Mouse (Mus musculus) intestine, postnatal 0 days (tissue): ENCODE results near the gene Cidec. TPM values are rescaled to one million over a fixed set of nuclear protein-coding genes. Genes with fewer than 3 reads are reported as not detected.

Experiments used
- ATAC-seq: fragments of 200-750 bp; cut with Nextera tagmentation; 2 replicates; pipeline ENCODE4 v1.8.0; 2017; ENCODE audit warnings: mild to moderate bottlenecking, moderate TSS enrichment, moderate library complexity
- H3K27ac ChIP-seq: fragments of 300-500 bp; sonication (generic); 2 replicates; pipeline ENCODE4 v1.5.1; 2014; ENCODE audit warnings: mild to moderate bottlenecking, low read depth, low read length, moderate library complexity
- H3K27me3 ChIP-seq: fragments of 300-500 bp; sonication (generic); replicated peaks from 2 replicates; pipeline ENCODE4 v1.6.1; 2014; ENCODE audit warnings: low read length, mixed read lengths; ENCODE audit not compliant: control insufficient read depth, insufficient read depth
- H3K36me3 ChIP-seq: fragments of 300-500 bp; sonication (generic); 2 replicates; pipeline ENCODE4 v1.6.1; 2014; ENCODE audit warnings: mild to moderate bottlenecking, moderate library complexity; ENCODE audit not compliant: control insufficient read depth, insufficient read depth
- H3K4me1 ChIP-seq: fragments of 300-500 bp; sonication (generic); replicated peaks from 2 replicates; pipeline ENCODE4 v1.6.1; 2014; ENCODE audit warnings: antibody characterized with exemption, low read length, mixed read lengths; ENCODE audit not compliant: control insufficient read depth, insufficient read depth
- H3K4me2 ChIP-seq: fragments of 300-500 bp; sonication (generic); replicated peaks from 2 replicates; pipeline ENCODE4 v1.6.1; 2014; ENCODE audit warnings: low read depth, mild to moderate bottlenecking, moderate library complexity
- H3K4me3 ChIP-seq: fragments of 300-500 bp; sonication (generic); 2 replicates; pipeline ENCODE4 v1.5.1; 2014; ENCODE audit warnings: low read depth, low read length
- H3K9ac ChIP-seq: fragments of 300-500 bp; sonication (generic); 2 replicates; pipeline ENCODE4 v1.6.1; 2014; ENCODE audit warnings: mild to moderate bottlenecking, low read depth, low read length
- H3K9me3 ChIP-seq: fragments of 300-500 bp; sonication (generic); 2 replicates; pipeline ENCODE4 v1.6.1; 2016; ENCODE audit warnings: mixed run types; ENCODE audit not compliant: control insufficient read depth
- CTCF ChIP-seq: sonication (generic); IDR thresholded peaks from 2 replicates; pipeline ENCODE4 v1.5.1; 2016; ENCODE audit warnings: low read depth, mild to moderate bottlenecking, control low read depth, antibody characterized with exemption, moderate library complexity
- WGBS: fragments of 180-500 bp; shearing (Covaris S2); extraction: QIAGEN DNeasy Blood & Tissue Kit; methylation state at CpG from one replicate; pipeline ENCODE4 v1.1.7; 2014; 5-methylcytosine and 5-hydroxymethylcytosine counted together
- polyA plus RNA-seq: library from polyadenylated mRNA; unstranded; fragments of >200 nt; fragmentation: Nextera tagmentation; extraction: Ambion mirVana; gene quantifications from 2 replicates; pipeline ENCODE4 v1.2.1, GENCODE M21; 2015

Cidec gene
- polyA plus RNA-seq, 1 experiment from 2014 or later: 259 TPM

DNA sequence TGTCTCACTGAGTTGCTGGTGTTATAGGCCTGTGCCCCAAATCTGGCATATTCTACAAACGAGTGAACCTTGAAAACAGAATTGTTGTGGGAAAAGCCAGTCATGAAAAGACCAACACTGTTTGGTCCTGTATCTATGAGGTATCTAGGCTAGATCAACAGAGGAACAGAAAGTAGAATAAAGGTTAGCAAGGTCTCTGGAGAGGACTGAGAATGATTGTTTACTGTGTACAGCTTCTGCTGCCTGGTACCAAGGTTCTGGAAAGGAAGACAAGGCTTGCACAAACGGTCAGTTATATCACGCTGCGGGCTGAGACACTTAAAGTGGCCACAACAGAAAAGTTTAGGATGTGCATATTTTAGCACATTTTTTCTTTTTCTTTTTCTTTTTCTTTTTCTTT, 8.9 kb downstream of the Cidec start:
- peaks cover 16% of the 10 kb centered on the region; the same call in 1 of the 2 replicates for H3K36me3 ChIP-seq
- ATAC-seq: no peak
- no peak overlapping the region for H3K27ac ChIP-seq
- H3K4me3 ChIP-seq: no peak overlapping the region
- no peaks in the 10 kb centered on the region for H3K27me3 ChIP-seq
- TF ChIP-seq CTCF: no peak
- H3K4me1 ChIP-seq: no peaks in the 10 kb centered on the region
- WGBS: 90% methylated on average over 4 of the region's 4 CpGs
- H3K4me2 ChIP-seq: no peak overlapping the region
- no peaks in the 10 kb centered on the region for H3K9me3 ChIP-seq
- no peak overlapping the region for H3K9ac ChIP-seq

DNA sequence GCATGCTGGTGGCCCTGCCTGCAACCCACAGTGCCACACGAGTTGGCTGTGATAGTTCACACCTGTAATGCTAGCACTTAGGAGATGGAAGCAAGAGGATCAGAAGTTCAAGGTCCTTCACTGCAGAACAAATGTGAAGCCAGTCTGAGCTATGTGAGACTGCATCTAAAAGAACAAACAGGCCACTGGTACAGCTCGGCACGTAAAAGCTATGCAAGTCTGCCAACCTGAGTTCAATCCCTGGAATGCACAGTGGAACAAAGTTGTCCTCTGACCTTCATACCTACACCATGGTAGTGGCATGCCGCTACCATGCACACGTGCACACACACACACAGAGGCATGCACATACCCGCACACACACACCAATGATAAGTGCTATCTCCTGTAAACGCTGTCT, 11.4 kb downstream of the Cidec start:
- H3K4me2 ChIP-seq: no peak overlapping the region
- peak; percentile 9; the same call in 1 of the 2 replicates for ATAC-seq
- no peak overlapping the region for H3K4me3 ChIP-seq
- 73% methylated on average over 7 of the region's 7 CpGs for WGBS
- no peak overlapping the region for H3K9ac ChIP-seq
- no peaks in the 10 kb centered on the region for H3K4me1 ChIP-seq
- no peak overlapping the region for H3K27ac ChIP-seq
- H3K9me3 ChIP-seq: no peaks in the 10 kb centered on the region
- peaks cover 16% of the 10 kb centered on the region; the same call in 1 of the 2 replicates for H3K36me3 ChIP-seq
- H3K27me3 ChIP-seq: no peaks in the 10 kb centered on the region
- TF ChIP-seq CTCF: no peak

DNA sequence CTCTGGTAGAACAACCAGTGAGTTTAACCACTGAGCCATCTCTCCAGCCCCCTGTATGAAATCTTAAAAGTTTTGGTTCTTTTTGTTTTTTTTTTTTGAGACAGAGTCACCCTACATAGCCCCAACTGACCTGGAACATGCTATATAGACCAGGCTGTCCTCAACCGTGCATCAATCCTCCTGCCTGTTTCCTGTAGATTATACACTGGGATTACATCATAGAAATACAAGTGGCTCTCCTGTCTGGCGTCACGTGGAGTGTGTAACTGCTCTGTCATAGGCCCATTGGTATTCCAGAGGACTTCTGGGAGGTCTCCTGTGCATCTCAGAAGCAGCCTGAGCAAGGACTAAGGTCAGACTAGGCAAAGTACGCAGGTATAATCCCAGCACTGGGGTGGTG, 12.6 kb downstream of the Cidec start:
- H3K4me1 ChIP-seq: 0 out of 2 replicates have a peak, but pooled peaks cover 3% of the 10 kb centered on the region
- no peak for TF ChIP-seq CTCF
- H3K27ac ChIP-seq: no peak overlapping the region
- no peak overlapping the region for H3K4me2 ChIP-seq
- H3K4me3 ChIP-seq: no peak overlapping the region
- H3K36me3 ChIP-seq: peaks cover 11% of the 10 kb centered on the region; the same call in 1 of the 2 replicates
- ATAC-seq: no peak
- 65% methylated on average over 4 of the region's 4 CpGs for whole genome bisulfite sequencing
- H3K9me3 ChIP-seq: no peaks in the 10 kb centered on the region
- no peak overlapping the region for H3K9ac ChIP-seq
- H3K27me3 ChIP-seq: no peaks in the 10 kb centered on the region

DNA sequence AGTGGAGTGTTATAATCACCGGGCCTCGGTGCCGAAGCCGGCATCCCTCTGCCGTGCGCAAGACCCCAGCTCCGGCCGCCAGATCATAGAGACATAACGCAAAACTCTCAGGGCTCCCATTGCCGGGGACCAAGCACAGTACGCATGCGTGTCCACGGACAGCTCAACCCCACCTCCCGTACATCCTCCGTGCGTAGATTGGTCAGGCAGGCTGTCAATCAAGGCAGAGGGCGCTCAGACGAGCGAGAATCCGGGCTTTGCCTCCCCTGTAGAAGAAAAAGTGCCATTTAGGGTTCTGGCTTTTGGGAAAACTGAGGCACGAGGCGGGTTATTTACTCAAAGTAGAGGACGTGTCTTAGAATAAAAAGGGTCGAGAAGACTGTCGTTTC, 16.4 kb downstream of the Cidec start, which contains the start of gene Rpusd3:
Gene Rpusd3 (minus strand): TSS at position 142 of the 389 bp plus-strand sequence.
- Histone ChIP-seq H3K4me2 (peak within 1 kb of the TSS; percentile 89), H3K27me3 (no peaks in the 10 kb centered on the region), H3K36me3 (peaks cover 11% of the 10 kb centered on the region; the same call in 1 of the 2 replicates), H3K4me1 (0 out of 2 replicates have a peak, but pooled peaks cover 3% of the 10 kb centered on the region), H3K27ac (peak within 1 kb of the TSS; percentile 50; the same call in 1 of the 2 replicates), H3K9ac (peak within 1 kb of the TSS; percentile 67), H3K4me3 (peak within 1 kb of the TSS; percentile 63), H3K9me3 (no peaks in the 10 kb centered on the region)
- ATAC-seq: peak; percentile 88
- TF ChIP-seq CTCF: 0 out of 2 replicates have a peak, but pooled peaks have one; percentile 1
- 0% methylated on average over 25 of the region's 25 CpGs for WGBS

DNA sequence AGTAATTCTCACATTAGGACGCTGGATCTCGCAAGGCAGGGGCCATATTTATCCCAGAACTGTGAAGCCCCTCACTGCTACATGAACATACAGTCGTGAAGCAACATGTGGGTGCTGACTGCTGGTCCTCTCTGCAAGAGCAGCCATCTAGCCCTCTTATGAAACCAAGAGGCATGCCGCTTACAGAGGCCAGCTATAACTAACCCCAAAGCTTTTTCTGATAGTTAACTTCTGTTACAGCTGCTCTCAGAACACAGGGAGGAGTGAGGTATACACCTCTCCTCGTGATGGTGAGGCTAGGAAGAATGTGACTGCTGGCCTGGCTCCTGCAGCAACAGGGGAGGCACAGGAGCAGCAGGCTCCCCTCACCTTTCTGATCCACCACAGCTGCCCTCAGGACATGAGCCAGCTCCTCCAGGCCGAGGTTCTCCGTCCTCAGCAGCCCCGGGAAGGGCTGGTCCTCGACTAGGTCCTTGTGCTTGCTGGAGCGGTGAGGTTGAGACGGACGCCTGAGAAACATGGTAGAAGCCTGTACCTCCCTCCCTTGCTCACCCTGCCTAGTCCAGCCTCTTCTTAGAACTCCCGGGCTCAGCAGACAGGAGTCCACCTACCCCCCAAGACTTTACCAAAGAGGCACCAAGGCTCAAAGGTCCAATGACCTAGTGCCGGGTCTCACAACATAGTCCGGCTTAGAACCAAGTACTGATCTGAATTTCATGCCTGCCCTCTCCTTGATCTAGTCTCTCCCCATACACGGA, 16.9 kb downstream of the Cidec start:
- H3K36me3 ChIP-seq: peaks cover 17% of the 10 kb centered on the region; the same call in 1 of the 2 replicates
- TF ChIP-seq CTCF: no peak
- H3K4me1 ChIP-seq: 0 out of 2 replicates have a peak, but pooled peaks cover 3% of the 10 kb centered on the region
- H3K4me3 ChIP-seq: peak overlapping the region; percentile 63
- 7% methylated on average over 16 of the region's 16 CpGs for WGBS
- no peaks in the 10 kb centered on the region for H3K27me3 ChIP-seq
- H3K4me2 ChIP-seq: peak overlapping the region; percentile 89
- ATAC-seq: peak; percentile 70
- peak overlapping the region; percentile 50; the same call in 1 of the 2 replicates for H3K27ac ChIP-seq
- H3K9me3 ChIP-seq: no peaks in the 10 kb centered on the region
- peak overlapping the region; percentile 67 for H3K9ac ChIP-seq

DNA sequence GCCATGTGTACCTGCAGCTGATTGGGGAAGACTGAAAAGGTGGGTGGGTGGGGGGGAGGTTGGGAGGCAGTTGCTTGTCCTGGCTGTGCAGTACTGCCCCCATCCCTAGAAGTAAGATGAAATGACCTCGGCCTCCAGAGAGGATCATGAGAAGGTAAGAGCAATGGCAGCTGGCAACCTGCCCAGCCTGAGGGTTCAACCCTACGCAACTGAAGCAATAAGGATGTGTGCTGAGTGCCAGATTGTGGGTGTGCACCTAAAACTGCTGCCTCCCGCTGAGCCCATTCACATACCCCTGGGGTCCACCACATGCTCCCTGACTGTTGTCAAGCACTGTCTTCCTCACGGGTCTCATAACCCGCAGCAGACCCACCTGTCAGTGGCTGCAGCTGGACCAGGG, 19.1 kb downstream of the Cidec start:
- no peak for TF ChIP-seq CTCF
- ATAC-seq: no peak
- no peak overlapping the region for H3K4me2 ChIP-seq
- no peak overlapping the region for H3K9ac ChIP-seq
- peaks cover 24% of the 10 kb centered on the region; the same call in 1 of the 2 replicates for H3K36me3 ChIP-seq
- H3K27ac ChIP-seq: no peak overlapping the region
- 66% methylated on average over 5 of the region's 5 CpGs for WGBS
- no peaks in the 10 kb centered on the region for H3K27me3 ChIP-seq
- H3K4me3 ChIP-seq: no peak overlapping the region
- H3K4me1 ChIP-seq: 0 out of 2 replicates have a peak, but pooled peaks cover 3% of the 10 kb centered on the region
- no peaks in the 10 kb centered on the region for H3K9me3 ChIP-seq
